Mouse (Mus musculus): ENCODE measurements at regions not wholly inside any gene's neighbourhood (a gene's known extent, or its start where the extent isn't known, plus 50 kb on each side); places are given as distances from the start of the nearest gene placed in this dataset.
A peak's percentile ranks its signal among the peaks of the same experiment; 100 is the strongest.

DNA sequence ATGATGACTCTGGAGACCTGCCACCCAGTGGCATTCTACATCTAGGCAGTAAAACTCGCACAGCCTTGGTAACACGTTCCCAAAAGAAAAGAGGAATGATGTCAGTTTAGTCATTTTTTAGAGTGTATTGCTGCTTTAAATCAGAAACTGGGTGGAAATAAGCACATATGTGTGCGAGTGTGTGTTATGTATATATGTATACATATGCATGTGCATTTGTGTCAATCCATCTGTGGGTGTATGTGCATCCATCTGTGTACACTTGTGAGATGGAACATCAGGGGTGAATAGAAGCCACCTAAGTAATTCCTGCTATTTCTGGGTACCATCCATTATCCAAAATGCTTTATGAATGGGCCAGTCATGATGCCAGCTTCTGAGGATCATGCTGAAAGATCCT, 467.0 kb downstream of the Adam3 start:
- WGBS, result 85% methylated on average over 3 of the region's 3 CpGs
- H3K27me3 ChIP-seq (replicated peaks; ENCODE audit: control insufficient read depth, insufficient read depth, low read length), result no peaks in the 10 kb centered on the region; the same call in 1 of the 2 replicates
- H3K4me3 ChIP-seq (ENCODE audit: insufficient read depth, low read depth, low read length), result no peak overlapping the region
- no peak for DNase-seq
- no peaks in the 10 kb centered on the region for H3K36me3 ChIP-seq (ENCODE audit: control insufficient read depth, insufficient read depth, low read length)
- no peak overlapping the region for H3K27ac ChIP-seq (ENCODE audit: insufficient read depth, low read depth, low read length)
- TF ChIP-seq CTCF (conservative IDR thresholded peaks at IDR 0.05; ENCODE audit: insufficient read depth, insufficient read length, low read depth, low read length), result no peak
- TF ChIP-seq POLR2A (IDR thresholded peaks at IDR 0.05; ENCODE audit: low read depth, low read length), result no peak
- no peaks in the 10 kb centered on the region for H3K4me1 ChIP-seq (ENCODE audit: control insufficient read depth, insufficient read depth, low read length)

DNA sequence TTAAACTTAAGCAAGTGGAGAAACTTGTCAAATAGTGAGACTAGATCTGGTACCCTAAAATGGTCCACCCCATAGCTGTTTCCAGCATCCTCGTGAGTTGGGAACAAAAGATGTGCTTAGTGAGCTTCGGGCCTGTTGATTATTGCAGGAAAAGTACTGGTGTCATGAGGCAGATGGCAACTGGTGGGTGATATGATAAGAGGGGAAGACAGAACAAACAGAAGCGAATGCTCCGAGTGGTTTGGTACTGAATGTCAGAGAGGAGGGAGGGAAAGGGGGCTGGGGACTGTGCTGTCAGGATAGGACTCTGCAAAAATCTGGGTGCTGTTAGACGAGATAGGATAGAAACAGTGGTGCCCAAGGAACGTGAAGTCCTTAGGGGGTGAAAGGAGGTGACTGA, 483.4 kb downstream of the Adam3 start:
- H3K4me1 ChIP-seq (ENCODE audit: control insufficient read depth, insufficient read depth, low read length), result no peaks in the 10 kb centered on the region
- no peak for DNase-seq
- 78% methylated on average over 6 of the region's 6 CpGs for WGBS
- no peaks in the 10 kb centered on the region for H3K27me3 ChIP-seq (replicated peaks; ENCODE audit: control insufficient read depth, insufficient read depth, low read length)
- H3K36me3 ChIP-seq (ENCODE audit: control insufficient read depth, insufficient read depth, low read length), result no peaks in the 10 kb centered on the region
- H3K4me3 ChIP-seq (ENCODE audit: insufficient read depth, low read depth, low read length), result no peak overlapping the region
- TF ChIP-seq POLR2A (IDR thresholded peaks at IDR 0.05; ENCODE audit: low read depth, low read length) (no peak), CTCF (conservative IDR thresholded peaks at IDR 0.05; ENCODE audit: insufficient read depth, insufficient read length, low read depth, low read length) (no peak)
- no peak overlapping the region for H3K27ac ChIP-seq (ENCODE audit: insufficient read depth, low read depth, low read length)

DNA sequence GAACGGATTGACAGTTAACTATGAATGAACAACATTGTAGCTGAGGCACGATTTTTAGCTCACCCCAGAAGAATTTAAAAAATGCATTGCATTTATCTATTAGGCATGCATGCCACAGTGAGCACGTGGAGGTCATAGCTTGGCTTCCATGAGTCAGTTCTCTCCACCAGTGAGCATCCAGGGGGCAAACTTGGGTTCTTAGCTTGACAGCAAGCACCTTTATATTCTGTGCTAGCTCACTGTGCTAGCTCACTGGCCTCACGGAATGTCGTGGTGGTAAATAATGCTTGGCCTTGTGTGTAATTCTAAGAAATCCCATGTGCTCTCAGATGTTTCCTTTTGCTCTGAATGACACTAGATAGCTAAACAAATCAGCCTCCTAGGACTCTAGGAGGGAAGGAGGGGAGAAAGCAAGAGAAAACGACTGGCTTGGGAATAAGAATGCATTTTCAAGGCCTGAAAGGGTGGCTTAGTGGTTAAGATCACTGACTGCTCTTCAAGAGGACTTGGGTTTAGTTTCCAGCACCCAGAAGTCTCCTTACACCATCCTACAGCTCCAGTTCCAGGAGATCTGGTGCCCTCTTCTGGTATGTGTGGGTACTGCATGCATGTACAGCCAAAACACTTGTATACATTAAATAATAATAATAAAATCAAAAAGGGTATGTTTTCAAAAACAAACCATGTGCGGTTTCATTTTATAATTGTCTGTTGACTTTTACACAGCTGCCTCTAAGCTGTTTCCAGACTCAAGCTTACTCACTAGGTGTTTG, 485.3 kb downstream of the Adam3 start:
- no peak for DNase-seq
- no peak overlapping the region for H3K27ac ChIP-seq (ENCODE audit: insufficient read depth, low read depth, low read length)
- no peaks in the 10 kb centered on the region for H3K27me3 ChIP-seq (replicated peaks; ENCODE audit: control insufficient read depth, insufficient read depth, low read length)
- no peak overlapping the region for H3K4me3 ChIP-seq (ENCODE audit: insufficient read depth, low read depth, low read length)
- WGBS, result 65% methylated on average over 7 of the region's 7 CpGs
- H3K36me3 ChIP-seq (ENCODE audit: control insufficient read depth, insufficient read depth, low read length), result no peaks in the 10 kb centered on the region
- no peak for TF ChIP-seq POLR2A (IDR thresholded peaks at IDR 0.05; ENCODE audit: low read depth, low read length)
- peak; percentile 35 for TF ChIP-seq CTCF (conservative IDR thresholded peaks at IDR 0.05; ENCODE audit: insufficient read depth, insufficient read length, low read depth, low read length)
- H3K4me1 ChIP-seq (ENCODE audit: control insufficient read depth, insufficient read depth, low read length), result no peaks in the 10 kb centered on the region

DNA sequence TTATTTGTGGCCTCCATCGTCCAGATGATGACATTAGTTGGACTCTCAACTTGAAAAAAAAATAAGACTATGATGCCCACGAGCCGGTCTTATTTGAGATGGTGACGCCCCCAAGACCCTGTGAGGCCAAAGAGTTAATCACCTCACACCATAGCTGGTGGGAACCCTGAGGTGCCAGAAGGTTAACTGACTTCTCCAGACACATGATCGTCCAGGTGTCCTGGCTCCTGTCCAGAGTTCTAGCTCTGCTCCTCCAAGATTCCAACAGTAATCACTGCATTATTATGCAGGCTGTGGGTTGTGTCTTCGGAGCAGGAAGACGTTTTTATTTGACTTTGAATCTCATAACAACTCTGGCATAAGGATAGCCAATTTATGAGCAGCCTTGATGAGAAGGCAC, 490.7 kb downstream of the Adam3 start:
- no peak overlapping the region for H3K27ac ChIP-seq (ENCODE audit: insufficient read depth, low read depth, low read length)
- 40% methylated on average over 7 of the region's 7 CpGs for WGBS
- no peaks in the 10 kb centered on the region for H3K27me3 ChIP-seq (replicated peaks; ENCODE audit: control insufficient read depth, insufficient read depth, low read length)
- TF ChIP-seq CTCF (conservative IDR thresholded peaks at IDR 0.05; ENCODE audit: insufficient read depth, insufficient read length, low read depth, low read length) (no peak), POLR2A (IDR thresholded peaks at IDR 0.05; ENCODE audit: low read depth, low read length) (no peak)
- H3K4me1 ChIP-seq (ENCODE audit: control insufficient read depth, insufficient read depth, low read length), result no peaks in the 10 kb centered on the region
- H3K36me3 ChIP-seq (ENCODE audit: control insufficient read depth, insufficient read depth, low read length), result no peaks in the 10 kb centered on the region
- no peak overlapping the region for H3K4me3 ChIP-seq (ENCODE audit: insufficient read depth, low read depth, low read length)
- DNase-seq, result no peak

DNA sequence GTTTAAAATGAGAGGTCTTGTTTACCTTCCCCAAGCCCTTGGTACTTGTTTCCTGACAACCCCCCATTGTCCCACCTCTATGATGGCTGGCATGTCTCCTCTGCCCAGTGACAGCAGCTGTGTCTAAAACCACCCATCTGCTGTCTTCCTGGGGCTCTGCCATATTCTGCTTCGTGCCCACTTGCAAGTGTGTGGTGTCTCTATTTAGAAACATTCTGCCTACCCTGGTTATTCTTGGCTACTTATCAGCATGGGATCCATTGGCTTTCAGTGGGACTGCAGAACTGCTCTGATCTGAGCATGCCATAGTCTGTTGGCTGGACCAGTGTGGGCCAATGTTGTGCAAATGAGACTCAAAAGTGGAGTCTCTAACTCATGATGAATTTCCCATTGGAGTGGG, 497.5 kb downstream of the Adam3 start:
- TF ChIP-seq CTCF (conservative IDR thresholded peaks at IDR 0.05; ENCODE audit: insufficient read depth, insufficient read length, low read depth, low read length), result no peak
- TF ChIP-seq POLR2A (IDR thresholded peaks at IDR 0.05; ENCODE audit: low read depth, low read length), result no peak
- DNase-seq, result no peak
- H3K27me3 ChIP-seq (replicated peaks; ENCODE audit: control insufficient read depth, insufficient read depth, low read length), result no peaks in the 10 kb centered on the region
- H3K27ac ChIP-seq (ENCODE audit: insufficient read depth, low read depth, low read length), result no peak overlapping the region
- WGBS, result 65% methylated on average over 1 of the region's 1 CpGs
- no peak overlapping the region for H3K4me3 ChIP-seq (ENCODE audit: insufficient read depth, low read depth, low read length)
- no peaks in the 10 kb centered on the region for H3K36me3 ChIP-seq (ENCODE audit: control insufficient read depth, insufficient read depth, low read length)
- no peaks in the 10 kb centered on the region for H3K4me1 ChIP-seq (ENCODE audit: control insufficient read depth, insufficient read depth, low read length)

DNA sequence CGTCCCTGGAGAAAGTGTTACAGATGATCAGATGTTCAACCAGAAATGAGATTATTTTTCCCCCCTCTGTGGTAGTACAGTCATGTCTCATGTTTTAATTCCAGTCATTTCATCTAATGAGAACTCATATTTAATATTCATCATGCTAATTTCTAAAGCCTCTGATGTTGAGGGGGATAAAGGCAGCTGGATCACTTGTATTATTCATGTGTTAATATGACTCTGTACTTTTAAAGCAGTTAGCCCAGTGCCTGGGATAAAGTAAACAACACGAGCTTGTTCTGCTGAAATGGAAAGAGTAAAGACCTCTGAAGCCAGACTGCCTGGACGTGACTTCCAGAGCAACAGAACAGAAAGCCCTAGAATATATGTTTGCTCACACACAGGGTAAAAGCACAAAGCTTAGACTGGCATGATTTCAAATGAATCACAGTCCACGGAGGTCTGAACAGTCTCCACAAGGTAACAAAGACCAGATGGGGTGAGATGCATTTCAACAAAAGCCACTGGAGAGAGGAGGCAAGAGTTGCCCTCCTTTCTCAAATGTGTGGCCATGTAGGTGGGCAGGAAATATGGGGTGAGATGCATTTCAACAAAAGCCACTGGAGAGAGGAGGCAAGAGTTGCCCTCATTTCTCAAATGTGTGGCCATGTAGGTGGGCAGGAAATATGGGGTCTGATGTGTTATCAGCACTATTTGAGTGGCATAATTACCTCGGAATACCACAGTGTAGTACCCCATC, 498.1 kb downstream of the Adam3 start:
- Histone ChIP-seq H3K36me3 (ENCODE audit: control insufficient read depth, insufficient read depth, low read length) (no peaks in the 10 kb centered on the region), H3K4me3 (ENCODE audit: insufficient read depth, low read depth, low read length) (no peak overlapping the region), H3K27ac (ENCODE audit: insufficient read depth, low read depth, low read length) (no peak overlapping the region), H3K4me1 (ENCODE audit: control insufficient read depth, insufficient read depth, low read length) (no peaks in the 10 kb centered on the region), H3K27me3 (replicated peaks; ENCODE audit: control insufficient read depth, insufficient read depth, low read length) (no peaks in the 10 kb centered on the region)
- DNase-seq, result peak; percentile 3
- TF ChIP-seq CTCF (conservative IDR thresholded peaks at IDR 0.05; ENCODE audit: insufficient read depth, insufficient read length, low read depth, low read length), result no peak
- no peak for TF ChIP-seq POLR2A (IDR thresholded peaks at IDR 0.05; ENCODE audit: low read depth, low read length)
- 55% methylated on average over 5 of the region's 5 CpGs for WGBS

DNA sequence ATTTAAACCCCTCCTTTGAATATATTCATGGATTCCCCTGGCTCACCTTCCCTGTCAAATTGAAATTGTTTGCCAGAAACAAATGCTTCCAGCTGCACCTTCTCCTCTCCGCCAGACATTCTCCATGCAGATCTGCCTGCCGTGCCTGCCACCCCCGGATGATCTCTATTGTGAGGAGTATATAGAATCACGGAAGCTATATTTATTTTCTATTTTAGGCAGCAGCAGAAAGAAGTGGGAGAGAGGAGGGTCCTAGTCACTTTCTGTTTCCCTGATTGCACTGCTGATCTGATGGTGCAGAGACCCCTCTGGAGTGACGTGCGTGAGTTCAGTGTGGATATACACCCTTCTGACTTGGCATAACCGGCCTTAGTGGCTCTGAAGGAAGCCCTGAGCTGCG, 505.4 kb downstream of the Adam3 start:
- no peak overlapping the region for H3K4me3 ChIP-seq (ENCODE audit: insufficient read depth, low read depth, low read length)
- no peaks in the 10 kb centered on the region for H3K36me3 ChIP-seq (ENCODE audit: control insufficient read depth, insufficient read depth, low read length)
- 61% methylated on average over 8 of the region's 8 CpGs for WGBS
- H3K27me3 ChIP-seq (replicated peaks; ENCODE audit: control insufficient read depth, insufficient read depth, low read length), result no peaks in the 10 kb centered on the region
- no peak overlapping the region for H3K27ac ChIP-seq (ENCODE audit: insufficient read depth, low read depth, low read length)
- TF ChIP-seq CTCF (conservative IDR thresholded peaks at IDR 0.05; ENCODE audit: insufficient read depth, insufficient read length, low read depth, low read length), result no peak
- TF ChIP-seq POLR2A (IDR thresholded peaks at IDR 0.05; ENCODE audit: low read depth, low read length), result no peak
- no peak for DNase-seq
- no peaks in the 10 kb centered on the region for H3K4me1 ChIP-seq (ENCODE audit: control insufficient read depth, insufficient read depth, low read length)
